Mouse (Mus musculus) limb, embryonic 14.5 days (tissue): ENCODE measurements at regions not wholly inside any gene's neighbourhood (a gene's known extent, or its start where the extent isn't known, plus 50 kb on each side); places are given as distances from the start of the nearest gene placed in this dataset.

Experiments
- ATAC-seq: fragments of 200-750 bp; cut with Nextera tagmentation; 2 replicates; pipeline ENCODE4 v1.8.0; 2017; ENCODE audit warnings: low read depth, moderate number of reproducible peaks, moderate TSS enrichment; ENCODE audit not compliant: low FRiP score
- DNase-seq: peaks from one replicate; pipeline ENCODE4 v3.0.0-alpha.2; 2015; ENCODE audit warnings: low spot score
- H3K27ac ChIP-seq: fragments of 300-500 bp; sonication (generic); replicated peaks from 2 replicates; pipeline ENCODE4 v1.5.1; 2014; ENCODE audit warnings: low read depth, mild to moderate bottlenecking, low read length, moderate library complexity, mixed read lengths
- H3K27me3 ChIP-seq: fragments of 300-500 bp; sonication (generic); 2 replicates; pipeline ENCODE4 v1.6.1; 2014; ENCODE audit warnings: low read length, mixed read lengths; ENCODE audit not compliant: control insufficient read depth, insufficient read depth
- H3K36me3 ChIP-seq: fragments of 300-500 bp; sonication (generic); 2 replicates; pipeline ENCODE4 v1.6.1; 2014; ENCODE audit warnings: mild to moderate bottlenecking, low read length, moderate library complexity, mixed read lengths; ENCODE audit not compliant: control insufficient read depth, insufficient read depth
- H3K4me1 ChIP-seq: fragments of 300-500 bp; sonication (generic); 2 replicates; pipeline ENCODE4 v1.6.1; 2014; ENCODE audit warnings: antibody characterized with exemption, low read length, mixed read lengths; ENCODE audit not compliant: control insufficient read depth, insufficient read depth
- H3K4me2 ChIP-seq: fragments of 300-500 bp; sonication (generic); replicated peaks from 2 replicates; pipeline ENCODE4 v1.6.1; 2014; ENCODE audit warnings: low read depth, mild to moderate bottlenecking, low read length, moderate library complexity; ENCODE audit not compliant: severe bottlenecking
- H3K4me3 ChIP-seq: fragments of 300-500 bp; sonication (generic); replicated peaks from 2 replicates; pipeline ENCODE4 v1.5.1; 2014; ENCODE audit warnings: low read length
- H3K9ac ChIP-seq: fragments of 300-500 bp; sonication (generic); 2 replicates; pipeline ENCODE4 v1.6.1; 2014; ENCODE audit warnings: mild to moderate bottlenecking, low read depth, low read length, moderate library complexity; ENCODE audit not compliant: severe bottlenecking
- H3K9me3 ChIP-seq: fragments of 300-500 bp; sonication (generic); 2 replicates; pipeline ENCODE4 v1.6.1; 2016; ENCODE audit warnings: low read length; ENCODE audit not compliant: control insufficient read depth
- POLR2A ChIP-seq: fragments of 200-500 bp; IDR thresholded peaks from 2 replicates; pipeline ENCODE4 v1.8.0; 2012; ENCODE audit warnings: inconsistent platforms, mild to moderate bottlenecking, moderate library complexity, borderline replicate concordance; ENCODE audit not compliant: insufficient read depth, insufficient read length; ENCODE audit errors: extremely low read depth
- WGBS: fragments of 180-500 bp; shearing (Covaris S2); extraction: QIAGEN DNeasy Blood & Tissue Kit; methylation state at CpG from one replicate; pipeline ENCODE4 v1.1.7; 2014; 5-methylcytosine and 5-hydroxymethylcytosine counted together

- 50% methylated on average over 2 of the region's 2 CpGs for WGBS
- ATAC-seq (no peak), DNase-seq (no peak)
- Histone ChIP-seq H3K36me3 (no peaks in the 10 kb centered on the region), H3K9me3 (no peaks in the 10 kb centered on the region), H3K4me2 (no peak overlapping the region), H3K4me1 (no peaks in the 10 kb centered on the region), H3K9ac (no peak overlapping the region), H3K27me3 (no peaks in the 10 kb centered on the region), H3K27ac (no peak overlapping the region), H3K4me3 (no peak overlapping the region)
- no peak for TF ChIP-seq POLR2A
Measured at GRCm38 (mm10) chr1:107950396-107950795, 360.6 kb downstream of the Serpinb8 start.

- Histone ChIP-seq H3K4me1 (no peaks in the 10 kb centered on the region), H3K27ac (no peak overlapping the region), H3K9me3 (no peaks in the 10 kb centered on the region), H3K4me3 (no peak overlapping the region), H3K27me3 (no peaks in the 10 kb centered on the region), H3K36me3 (no peaks in the 10 kb centered on the region), H3K4me2 (no peak overlapping the region), H3K9ac (no peak overlapping the region)
- DNase-seq (no peak), ATAC-seq (no peak)
- no peak for TF ChIP-seq POLR2A
Measured at GRCm38 (mm10) chr1:107961009-107961408, 371.2 kb downstream of the Serpinb8 start.

- Histone ChIP-seq H3K4me2 (no peak overlapping the region), H3K27me3 (no peaks in the 10 kb centered on the region), H3K36me3 (no peaks in the 10 kb centered on the region), H3K4me3 (no peak overlapping the region), H3K9me3 (no peaks in the 10 kb centered on the region), H3K9ac (no peak overlapping the region), H3K4me1 (no peaks in the 10 kb centered on the region), H3K27ac (no peak overlapping the region)
- ATAC-seq = no peak
- WGBS = 64% methylated on average over 8 of the region's 8 CpGs
- DNase-seq = no peak
- no peak for TF ChIP-seq POLR2A
Measured at GRCm38 (mm10) chr1:107975626-107976335, 386.0 kb downstream of the Serpinb8 start.

- no peak for TF ChIP-seq POLR2A
Measured at GRCm38 (mm10) chr1:107977686-107978085, 387.9 kb downstream of the Serpinb8 start.

GRCm38 (mm10) chr1:107978411-107978810 lies 388.6 kb downstream of the Serpinb8 start:
- DNase-seq (no peak), ATAC-seq (no peak)
- H3K4me3 ChIP-seq = no peak overlapping the region
- no peak overlapping the region for H3K27ac ChIP-seq
- TF ChIP-seq POLR2A = no peak
- H3K27me3 ChIP-seq = no peaks in the 10 kb centered on the region
- no peak overlapping the region for H3K9ac ChIP-seq
- no peaks in the 10 kb centered on the region for H3K4me1 ChIP-seq
- no peaks in the 10 kb centered on the region for H3K9me3 ChIP-seq
- WGBS = 31% methylated on average over 5 of the region's 5 CpGs
- no peak overlapping the region for H3K4me2 ChIP-seq
- H3K36me3 ChIP-seq = no peaks in the 10 kb centered on the region

More at GRCm38 (mm10) chr1:107977686-107978085, 387.9 kb downstream of the Serpinb8 start:
- Histone ChIP-seq H3K4me2 (no peak overlapping the region), H3K27me3 (no peaks in the 10 kb centered on the region), H3K27ac (no peak overlapping the region), H3K9ac (no peak overlapping the region), H3K9me3 (no peaks in the 10 kb centered on the region), H3K4me1 (no peaks in the 10 kb centered on the region), H3K36me3 (no peaks in the 10 kb centered on the region), H3K4me3 (no peak overlapping the region)
- DNase-seq = no peak
- no peak for ATAC-seq
- 67% methylated on average over 2 of the region's 2 CpGs for whole genome bisulfite sequencing
